Mouse (Mus musculus): Measurements from ENCODE around the gene Heatr5b. TPM values are rescaled to one million over a fixed set of nuclear protein-coding genes. Genes with fewer than 3 reads are reported as not detected.

Gene Heatr5b
- polyA plus RNA-seq, 1 experiment from 2014 or later, result 22.9 TPM

DNA sequence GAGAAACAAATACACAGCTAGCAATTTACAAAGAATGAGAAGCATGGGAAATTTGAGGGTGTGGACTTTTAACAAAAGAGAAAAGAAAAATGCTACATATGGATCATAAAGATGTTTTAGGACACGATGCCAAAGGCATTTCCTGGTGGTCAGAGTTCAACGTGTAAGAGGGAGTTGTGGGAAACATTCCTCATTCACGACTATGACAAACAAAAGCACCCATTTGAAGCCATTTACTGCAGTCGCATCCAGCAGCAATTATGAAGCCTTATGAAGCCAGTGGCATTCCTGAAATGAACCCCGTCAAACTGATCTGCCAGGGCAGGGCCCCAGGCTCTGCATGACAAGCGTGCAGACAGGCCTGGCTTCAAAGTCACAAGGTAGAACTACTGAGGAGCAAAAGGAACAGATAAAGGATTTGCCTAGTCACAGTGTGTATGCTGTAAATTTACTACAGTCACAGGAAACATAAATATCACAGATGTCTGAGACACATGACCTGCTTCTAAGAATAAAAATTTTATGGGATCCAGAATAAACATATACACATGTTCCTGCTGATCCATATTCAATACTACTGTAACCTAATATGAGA is 110.6 kb downstream of the Heatr5b start:
- H3K27me3 ChIP-seq (ENCODE audit: control insufficient read depth, insufficient read depth, low read length), result no peaks in the 10 kb centered on the region
- H3K27ac ChIP-seq (replicated peaks in 1 of 2; ENCODE audit: control insufficient read depth in 1 of 2, insufficient read depth in 1 of 2, low read depth in 2 of 2, low read length in 2 of 2), result peak overlapping the region; percentile 66 to 73
- 0 out of 2 replicates have a peak, but pooled peaks cover 3% of the 10 kb centered on the region for H3K36me3 ChIP-seq (ENCODE audit: control insufficient read depth, insufficient read depth, low read length)
- 0 out of 2 replicates have a peak, but pooled peaks have one; percentile 71 for ATAC-seq (ENCODE audit: insufficient number of reproducible peaks, insufficient read depth, low FRiP score, low read depth)
- no peak overlapping the region for H3K9ac ChIP-seq (ENCODE audit: low read length)
- 30% methylated on average over 6 of the region's 6 CpGs for WGBS
- no peaks in the 10 kb centered on the region for H3K9me3 ChIP-seq (ENCODE audit: control insufficient read depth, low read length)
- peaks cover 3 to 25% of the 10 kb centered on the region in 2 experiments; a peak in 3 of 4 replicates for H3K4me1 ChIP-seq (ENCODE audit: control insufficient read depth in 2 of 2, insufficient read depth in 2 of 2, low read length in 2 of 2)
- peak overlapping the region; percentile 2; the same call in 1 of the 2 replicates for H3K4me2 ChIP-seq (ENCODE audit: low read length)
- H3K4me3 ChIP-seq (ENCODE audit: control insufficient read depth in 1 of 2, insufficient read depth in 1 of 2, low read depth in 1 of 2, low read length in 2 of 2), result no peak overlapping the region

DNA sequence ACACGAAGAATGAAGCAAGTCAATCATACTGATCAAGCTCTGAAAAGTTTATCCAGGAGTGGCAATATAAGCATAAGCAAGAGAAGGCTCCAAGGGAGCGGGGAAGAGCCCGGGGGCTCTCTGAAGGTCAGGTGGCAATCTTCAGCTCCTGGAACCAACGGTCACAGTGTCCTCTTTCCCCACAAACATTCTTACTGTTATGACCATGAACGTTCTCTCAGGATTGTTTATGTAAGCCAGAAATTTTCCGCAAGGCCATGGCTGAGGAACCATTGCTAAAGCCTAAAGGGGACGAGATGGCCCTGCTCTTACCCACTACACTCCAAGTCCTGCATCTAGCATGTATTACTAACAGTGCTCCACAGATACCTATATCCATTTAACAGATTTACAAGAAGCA is 113.5 kb downstream of the Heatr5b start:
- H3K27ac ChIP-seq (replicated peaks in 1 of 2; ENCODE audit: control insufficient read depth in 1 of 2, insufficient read depth in 1 of 2, low read depth in 2 of 2, low read length in 2 of 2), result 0 out of 4 replicates have a peak overlapping the region, but pooled peaks of 1 of the 2 experiments have one; percentile 39
- ATAC-seq (ENCODE audit: insufficient number of reproducible peaks, insufficient read depth, low FRiP score, low read depth), result no peak
- no peak overlapping the region for H3K4me2 ChIP-seq (ENCODE audit: low read length)
- peaks cover 16% of the 10 kb centered on the region for H3K36me3 ChIP-seq (ENCODE audit: control insufficient read depth, insufficient read depth, low read length)
- no peak overlapping the region for H3K4me3 ChIP-seq (ENCODE audit: control insufficient read depth in 1 of 2, insufficient read depth in 1 of 2, low read depth in 1 of 2, low read length in 2 of 2)
- H3K9ac ChIP-seq (ENCODE audit: low read length), result no peak overlapping the region
- H3K27me3 ChIP-seq (ENCODE audit: control insufficient read depth, insufficient read depth, low read length), result no peaks in the 10 kb centered on the region
- 82% methylated on average over 7 of the region's 7 CpGs for WGBS
- H3K9me3 ChIP-seq (ENCODE audit: control insufficient read depth, low read length), result no peaks in the 10 kb centered on the region
- peaks cover 3 to 13% of the 10 kb centered on the region in 2 experiments; a peak in 2 of 4 replicates for H3K4me1 ChIP-seq (ENCODE audit: control insufficient read depth in 2 of 2, insufficient read depth in 2 of 2, low read length in 2 of 2)

DNA sequence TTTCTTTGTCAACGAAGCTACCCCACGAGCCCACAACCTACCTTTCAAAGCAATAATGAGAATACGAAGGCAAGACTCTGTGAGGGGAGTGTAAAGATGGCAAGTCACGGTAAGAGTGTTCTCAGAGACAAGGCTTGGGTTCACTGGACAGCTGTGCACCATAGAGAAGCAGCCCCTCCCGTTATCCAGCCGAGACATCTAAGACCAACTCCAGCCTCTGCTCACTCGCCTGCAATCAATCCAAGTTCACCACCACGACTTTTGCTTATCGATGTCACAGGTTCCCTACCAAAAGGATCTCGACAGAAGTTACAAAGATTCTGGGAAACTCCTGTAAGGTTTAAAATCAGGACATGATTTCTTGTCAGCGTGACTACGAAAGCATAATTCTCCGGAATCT is 116.1 kb downstream of the Heatr5b start:
- H3K4me2 ChIP-seq (ENCODE audit: low read length), result no peak overlapping the region
- peaks cover 16% of the 10 kb centered on the region for H3K36me3 ChIP-seq (ENCODE audit: control insufficient read depth, insufficient read depth, low read length)
- no peaks in the 10 kb centered on the region for H3K27me3 ChIP-seq (ENCODE audit: control insufficient read depth, insufficient read depth, low read length)
- H3K9me3 ChIP-seq (ENCODE audit: control insufficient read depth, low read length), result no peaks in the 10 kb centered on the region
- no peak overlapping the region for H3K27ac ChIP-seq (replicated peaks in 1 of 2; ENCODE audit: control insufficient read depth in 1 of 2, insufficient read depth in 1 of 2, low read depth in 2 of 2, low read length in 2 of 2)
- no peak for ATAC-seq (ENCODE audit: insufficient number of reproducible peaks, insufficient read depth, low FRiP score, low read depth)
- H3K4me1 ChIP-seq (ENCODE audit: control insufficient read depth in 2 of 2, insufficient read depth in 2 of 2, low read length in 2 of 2), result peaks cover 0 to 8% of the 10 kb centered on the region in 2 experiments; a peak in 2 of 4 replicates
- no peak overlapping the region for H3K4me3 ChIP-seq (ENCODE audit: control insufficient read depth in 1 of 2, insufficient read depth in 1 of 2, low read depth in 1 of 2, low read length in 2 of 2)
- H3K9ac ChIP-seq (ENCODE audit: low read length), result no peak overlapping the region
- 94% methylated on average over 13 of the region's 13 CpGs for WGBS

DNA sequence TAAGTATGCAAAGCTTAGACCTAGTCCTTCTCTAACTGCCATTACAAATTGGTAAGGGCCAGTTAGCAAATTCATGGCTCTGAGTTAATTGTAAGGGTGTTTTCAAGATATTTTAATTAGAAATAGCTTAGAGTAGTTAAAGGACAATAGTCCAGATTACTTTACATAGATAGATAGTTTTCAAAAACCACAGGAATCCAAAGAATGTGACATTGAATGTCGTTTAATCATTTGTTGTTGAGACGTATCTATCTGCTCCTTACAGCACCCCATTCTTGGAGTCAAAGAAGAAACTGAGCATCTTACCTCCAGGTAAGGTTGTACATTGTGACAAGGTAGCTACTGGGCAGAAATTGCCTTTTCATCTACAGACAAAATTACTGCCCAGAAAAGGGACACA is 124.9 kb downstream of the Heatr5b start:
- Histone ChIP-seq H3K4me1 (ENCODE audit: control insufficient read depth in 2 of 2, insufficient read depth in 2 of 2, low read length in 2 of 2) (peaks cover 2 to 8% of the 10 kb centered on the region in 2 experiments; a peak in 2 of 4 replicates), H3K4me2 (ENCODE audit: low read length) (no peak overlapping the region), H3K27ac (replicated peaks in 1 of 2; ENCODE audit: control insufficient read depth in 1 of 2, insufficient read depth in 1 of 2, low read depth in 2 of 2, low read length in 2 of 2) (no peak overlapping the region), H3K9ac (ENCODE audit: low read length) (no peak overlapping the region), H3K9me3 (ENCODE audit: control insufficient read depth, low read length) (peaks cover 10% of the 10 kb centered on the region), H3K27me3 (ENCODE audit: control insufficient read depth, insufficient read depth, low read length) (no peaks in the 10 kb centered on the region), H3K36me3 (ENCODE audit: control insufficient read depth, insufficient read depth, low read length) (0 out of 2 replicates have a peak, but pooled peaks cover 5% of the 10 kb centered on the region), H3K4me3 (ENCODE audit: control insufficient read depth in 1 of 2, insufficient read depth in 1 of 2, low read depth in 1 of 2, low read length in 2 of 2) (no peak overlapping the region)
- ATAC-seq (ENCODE audit: insufficient number of reproducible peaks, insufficient read depth, low FRiP score, low read depth), result no peak
- 60% methylated on average over 2 of the region's 2 CpGs for WGBS

DNA sequence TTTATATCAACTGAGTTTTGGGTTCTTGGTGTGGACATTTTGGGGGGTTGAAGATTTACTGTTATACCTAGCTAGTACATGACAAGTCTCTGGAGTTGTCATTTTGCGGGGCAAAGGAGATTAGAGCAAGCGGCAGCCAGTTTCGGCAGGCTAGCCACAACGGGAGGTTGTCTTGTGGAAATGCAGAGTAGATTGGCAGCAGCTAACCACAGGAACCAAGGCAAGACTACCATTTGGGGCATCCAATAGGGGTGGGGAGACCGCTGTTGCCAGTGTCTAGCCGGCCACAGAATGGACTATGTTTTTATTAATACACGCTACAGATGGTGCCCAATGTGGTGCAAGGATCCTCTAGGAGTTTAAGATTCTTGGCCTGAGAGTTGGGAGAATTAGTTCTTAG is 126.7 kb downstream of the Heatr5b start:
- H3K36me3 ChIP-seq (ENCODE audit: control insufficient read depth, insufficient read depth, low read length), result peaks cover 17% of the 10 kb centered on the region
- H3K4me1 ChIP-seq (ENCODE audit: control insufficient read depth in 2 of 2, insufficient read depth in 2 of 2, low read length in 2 of 2), result peaks cover 2 to 8% of the 10 kb centered on the region in 2 experiments; a peak in 2 of 4 replicates
- H3K27me3 ChIP-seq (ENCODE audit: control insufficient read depth, insufficient read depth, low read length), result no peaks in the 10 kb centered on the region
- H3K4me3 ChIP-seq (ENCODE audit: control insufficient read depth in 1 of 2, insufficient read depth in 1 of 2, low read depth in 1 of 2, low read length in 2 of 2), result no peak overlapping the region
- no peak overlapping the region for H3K27ac ChIP-seq (replicated peaks in 1 of 2; ENCODE audit: control insufficient read depth in 1 of 2, insufficient read depth in 1 of 2, low read depth in 2 of 2, low read length in 2 of 2)
- no peak overlapping the region for H3K9ac ChIP-seq (ENCODE audit: low read length)
- 79% methylated on average over 7 of the region's 7 CpGs for WGBS
- no peak overlapping the region for H3K4me2 ChIP-seq (ENCODE audit: low read length)
- H3K9me3 ChIP-seq (ENCODE audit: control insufficient read depth, low read length), result peaks cover 11% of the 10 kb centered on the region
- ATAC-seq (ENCODE audit: insufficient number of reproducible peaks, insufficient read depth, low FRiP score, low read depth), result no peak

DNA sequence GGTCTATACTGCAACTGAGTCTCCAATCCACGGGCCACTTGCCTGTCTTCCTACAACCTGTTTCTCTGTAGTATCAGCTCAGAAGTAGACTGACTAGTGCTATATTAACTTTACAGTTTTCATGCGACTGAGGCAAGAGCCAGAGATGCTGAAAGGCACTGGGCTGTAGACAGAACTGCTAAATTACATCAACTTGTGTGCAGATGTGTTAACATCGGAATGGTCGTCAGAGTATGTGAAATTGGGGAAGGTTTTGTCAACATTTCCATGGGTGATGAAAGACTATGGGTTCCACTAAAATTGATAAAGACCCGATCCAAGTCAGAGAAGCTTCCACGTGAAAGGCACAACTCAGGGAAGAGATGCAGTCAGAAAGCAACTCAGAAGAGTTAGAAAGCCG is 132.2 kb downstream of the Heatr5b start:
- Histone ChIP-seq H3K27me3 (ENCODE audit: control insufficient read depth, insufficient read depth, low read length) (no peaks in the 10 kb centered on the region), H3K9me3 (ENCODE audit: control insufficient read depth, low read length) (peaks cover 11% of the 10 kb centered on the region), H3K36me3 (ENCODE audit: control insufficient read depth, insufficient read depth, low read length) (peaks cover 47% of the 10 kb centered on the region), H3K4me3 (ENCODE audit: control insufficient read depth in 1 of 2, insufficient read depth in 1 of 2, low read depth in 1 of 2, low read length in 2 of 2) (no peak overlapping the region), H3K9ac (ENCODE audit: low read length) (no peak overlapping the region), H3K27ac (replicated peaks in 1 of 2; ENCODE audit: control insufficient read depth in 1 of 2, insufficient read depth in 1 of 2, low read depth in 2 of 2, low read length in 2 of 2) (no peak overlapping the region), H3K4me1 (ENCODE audit: control insufficient read depth in 2 of 2, insufficient read depth in 2 of 2, low read length in 2 of 2) (peaks cover 0 to 4% of the 10 kb centered on the region in 2 experiments; a peak in 1 of 4 replicates), H3K4me2 (ENCODE audit: low read length) (no peak overlapping the region)
- WGBS, result 83% methylated on average over 7 of the region's 7 CpGs
- ATAC-seq (ENCODE audit: insufficient number of reproducible peaks, insufficient read depth, low FRiP score, low read depth), result no peak
